Mouse (Mus musculus) embryonic facial prominence, embryonic 10.5 days (tissue): Measurements from ENCODE around the gene Mepe. TPM values are rescaled to one million over a fixed set of nuclear protein-coding genes. Genes with fewer than 3 reads are reported as not detected.

Experiments used
- microRNA-seq: library from miRNA; unstranded; fragments of <30 nt; microRNA quantifications from one replicate; pipeline ENCODE4, GENCODE M21; 2017
- polyA plus RNA-seq: library from polyadenylated mRNA; unstranded; fragments of >200 nt; fragmentation: Nextera tagmentation; extraction: Ambion mirVana; gene quantifications from 2 replicates; pipeline ENCODE4 v1.2.1, GENCODE M21; 2016

Mepe gene
- polyA plus RNA-seq, 1 experiment from 2014 or later: not detected

Small RNA genes lying within 50 kb of the gene (microRNA-seq; reads per million reads assigned to microRNA genes)
- gene Gm23616: not detected

Other genes with a start within 250 kb of the Mepe start
- gene Gm17660, start 247.7 kb upstream of the Mepe start, polyA plus RNA-seq: not detected in 2 replicates
- 26.5 and 28.3 TPM in 2 replicates for gene Sparcl1, start 211.6 kb upstream of the Mepe start, polyA plus RNA-seq
- gene Dspp, start 154.6 kb upstream of the Mepe start, polyA plus RNA-seq: not detected in 2 replicates
- 0.06 and 0.09 TPM in 2 replicates for gene Dmp1, start 122.7 kb upstream of the Mepe start, polyA plus RNA-seq
- gene Ibsp, start 26.2 kb upstream of the Mepe start, polyA plus RNA-seq: 0.20 and 0.28 TPM in 2 replicates
- gene Spp1, start 109.8 kb downstream of the Mepe start, polyA plus RNA-seq: 6.0 and 6.5 TPM in 2 replicates
- 10.3 and 10.5 TPM in 2 replicates for gene Pkd2, start 134.1 kb downstream of the Mepe start, polyA plus RNA-seq
- gene BC005561, start 183.0 kb downstream of the Mepe start, polyA plus RNA-seq: 12.9 and 13.3 TPM in 2 replicates